Mouse (Mus musculus): Measurements from ENCODE around the gene Triap1. TPM values are rescaled to one million over a fixed set of nuclear protein-coding genes. Genes with fewer than 3 reads are reported as not detected.

Gene Triap1
- polyA plus RNA-seq (2021; fragmentation: Nextera tagmentation) = 45.2 and 46.4 TPM in 2 replicates
- long read RNA-seq, experiment 1, transcript Triap1-201 (2 exons, 1,088 nt) = major isoform, 46 of 51 reads
- long read RNA-seq, experiment 1, partial matches to known transcripts = 4 of 51 reads
- long read RNA-seq, experiment 1, other reads (novel, unspliced or antisense) = 1 of 51 reads
- long read RNA-seq, experiment 2, transcript Triap1-201 (2 exons, 1,088 nt) = major isoform, 23 of 23 reads
- long read RNA-seq, experiment 2, partial matches to known transcripts = 0 of 23 reads
- long read RNA-seq, experiment 2, other reads (novel, unspliced or antisense) = 0 of 23 reads

DNA sequence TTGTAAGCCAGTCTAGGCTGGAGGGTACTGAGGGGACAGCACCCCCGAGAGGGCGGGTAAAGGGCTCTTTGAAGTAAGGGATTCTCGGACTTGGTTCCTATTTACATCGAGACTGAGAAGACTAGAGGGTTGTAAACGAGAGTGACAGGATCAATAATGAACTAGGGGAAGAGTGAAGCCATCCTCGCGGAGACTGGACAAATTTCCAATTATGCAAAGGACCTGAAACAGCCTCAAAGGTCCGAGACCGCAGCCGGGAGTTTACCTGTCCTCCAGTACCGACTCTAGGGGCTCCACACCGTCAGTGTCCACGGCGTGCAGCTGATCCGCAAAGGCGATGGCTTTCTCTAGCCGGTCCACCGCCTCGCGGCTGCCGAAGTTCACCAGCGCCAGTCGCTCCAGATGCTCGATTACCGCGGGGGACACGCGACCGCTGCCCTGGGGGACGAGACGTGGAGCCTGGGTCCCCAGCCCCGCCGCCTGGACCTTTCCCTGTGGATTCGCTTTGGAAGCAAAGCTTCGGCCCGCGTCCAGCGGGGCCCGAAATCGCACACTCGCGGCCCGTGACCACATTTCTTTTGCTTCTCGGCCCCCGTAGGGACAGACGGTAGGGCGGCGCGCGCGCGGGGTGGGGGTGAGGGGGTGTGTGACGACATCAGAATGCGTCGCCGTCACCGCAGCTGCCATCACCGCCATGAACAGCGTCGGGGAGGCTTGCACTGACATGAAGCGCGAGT is at the start of gene Triap1, which contains the start of gene Gatc:
Gene Triap1, plus strand, starts transcription at position 649 of the 737 bp plus-strand sequence.
Gene Gatc, minus strand, starts transcription at position 602 of the 737 bp plus-strand sequence.

GRCm38 (mm10) chr5:115300792-115301614 is 40.0 kb upstream of the Triap1 start, which contains the start of gene Dynll1:
TSS of gene Dynll1 (minus strand) at chr5:115300999.

DNA sequence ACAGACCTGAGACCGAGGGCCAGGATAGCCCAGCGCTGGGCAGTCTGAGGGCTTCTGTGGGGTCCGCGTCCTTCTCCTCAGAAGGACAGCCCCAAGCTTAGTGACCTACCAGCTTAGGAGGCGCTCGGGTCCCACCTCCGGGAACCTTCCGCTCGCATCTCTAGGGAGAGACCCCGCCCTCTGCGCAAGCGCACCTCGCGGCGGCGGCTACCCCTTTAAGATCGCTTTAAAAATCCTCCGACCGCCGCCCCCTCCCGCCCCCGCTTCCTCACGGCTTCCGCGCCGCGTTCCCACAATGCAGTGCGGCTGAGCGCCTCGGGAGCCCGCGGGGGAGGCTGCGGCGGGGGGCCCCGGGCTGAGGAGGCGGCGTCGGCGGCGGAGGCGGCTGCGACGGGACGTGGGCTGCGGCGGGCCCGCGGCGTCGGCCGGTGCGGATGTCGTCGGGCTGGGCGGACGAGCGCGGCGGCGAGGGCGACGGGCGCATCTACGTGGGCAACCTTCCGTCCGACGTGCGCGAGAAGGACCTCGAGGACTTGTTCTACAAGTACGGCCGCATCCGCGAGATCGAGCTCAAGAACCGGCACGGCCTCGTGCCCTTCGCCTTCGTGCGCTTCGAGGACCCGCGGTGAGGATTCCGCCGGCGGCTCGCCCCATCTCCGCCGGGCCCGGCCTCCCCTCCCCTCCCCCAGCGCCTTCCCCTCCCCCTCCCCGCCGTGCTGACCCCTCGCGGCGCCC is 14.0 kb upstream of the Triap1 start, which contains the start of gene Srsf9:
Gene Srsf9, plus strand, starts transcription at position 303 of the 735 bp plus-strand sequence.

GRCm38 (mm10) chr5:115348546-115349224 is 7.7 kb downstream of the Triap1 start, which contains the start of gene Cox6a1:
TSS of gene Cox6a1 (minus strand) at chr5:115348981.

Other genes with a start within 250 kb of the Triap1 start
- 10.3 and 10.8 TPM in 2 replicates for gene Gm10401, start 242.9 kb upstream of the Triap1 start, polyA plus RNA-seq (2021; fragmentation: Nextera tagmentation)
- 4.2 and 4.3 TPM in 2 replicates for gene Acads, start 221.9 kb upstream of the Triap1 start, polyA plus RNA-seq (2021; fragmentation: Nextera tagmentation)
- 17.7 and 19.2 TPM in 2 replicates for gene Unc119b, start 206.2 kb upstream of the Triap1 start, polyA plus RNA-seq (2021; fragmentation: Nextera tagmentation)
- gene Mlec, start 183.0 kb upstream of the Triap1 start, polyA plus RNA-seq (2021; fragmentation: Nextera tagmentation) = 20.8 and 25.1 TPM in 2 replicates
- gene Cabp1, start 146.8 kb upstream of the Triap1 start, polyA plus RNA-seq (2021; fragmentation: Nextera tagmentation) = 8.6 and 9.8 TPM in 2 replicates
- 325 and 335 TPM in 2 replicates for gene Pop5, start 105.4 kb upstream of the Triap1 start, polyA plus RNA-seq (2021; fragmentation: Nextera tagmentation)
- gene Rnf10, start 68.3 kb upstream of the Triap1 start, polyA plus RNA-seq (2021; fragmentation: Nextera tagmentation) = 49.6 and 52.5 TPM in 2 replicates
- 61.2 and 63.5 TPM in 2 replicates for gene Coq5, start 61.6 kb upstream of the Triap1 start, polyA plus RNA-seq (2021; fragmentation: Nextera tagmentation)
- 357 and 367 TPM in 2 replicates for gene Dynll1, start 40.2 kb upstream of the Triap1 start, polyA plus RNA-seq (2021; fragmentation: Nextera tagmentation)
- 32.8 and 35.5 TPM in 2 replicates for gene Srsf9, start 14.0 kb upstream of the Triap1 start, polyA plus RNA-seq (2021; fragmentation: Nextera tagmentation)
- 19.3 and 21.7 TPM in 2 replicates for gene Gatc, start within 50 bp of the Triap1 start, polyA plus RNA-seq (2021; fragmentation: Nextera tagmentation)
- 2,766 and 2,985 TPM in 2 replicates for gene Cox6a1, start 7.8 kb downstream of the Triap1 start, polyA plus RNA-seq (2021; fragmentation: Nextera tagmentation)
- 8.3 and 9.3 TPM in 2 replicates for gene Msi1, start 88.4 kb downstream of the Triap1 start, polyA plus RNA-seq (2021; fragmentation: Nextera tagmentation)
- gene Pla2g1b, start 125.0 kb downstream of the Triap1 start, polyA plus RNA-seq (2021; fragmentation: Nextera tagmentation) = not detected in 2 replicates
- gene Sirt4, start 143.5 kb downstream of the Triap1 start, polyA plus RNA-seq (2021; fragmentation: Nextera tagmentation) = 5.8 and 6.6 TPM in 2 replicates
- gene Pxn, start 165.5 kb downstream of the Triap1 start, polyA plus RNA-seq (2021; fragmentation: Nextera tagmentation) = 9.6 and 14.3 TPM in 2 replicates
- gene Rplp0, start 218.2 kb downstream of the Triap1 start, polyA plus RNA-seq (2021; fragmentation: Nextera tagmentation) = 731 and 804 TPM in 2 replicates
- 21.9 and 26.2 TPM in 2 replicates for gene Gcn1l1, start 224.0 kb downstream of the Triap1 start, polyA plus RNA-seq (2021; fragmentation: Nextera tagmentation)

All from layer of hippocampus, adult 6 months (tissue).